Mouse (Mus musculus): ENCODE data around the gene Svip. TPM values are rescaled to one million over a fixed set of nuclear protein-coding genes. Genes with fewer than 3 reads are reported as not detected.

The Svip gene
- polyA plus RNA-seq, 1 experiment from 2014 or later: 21.4 TPM

DNA sequence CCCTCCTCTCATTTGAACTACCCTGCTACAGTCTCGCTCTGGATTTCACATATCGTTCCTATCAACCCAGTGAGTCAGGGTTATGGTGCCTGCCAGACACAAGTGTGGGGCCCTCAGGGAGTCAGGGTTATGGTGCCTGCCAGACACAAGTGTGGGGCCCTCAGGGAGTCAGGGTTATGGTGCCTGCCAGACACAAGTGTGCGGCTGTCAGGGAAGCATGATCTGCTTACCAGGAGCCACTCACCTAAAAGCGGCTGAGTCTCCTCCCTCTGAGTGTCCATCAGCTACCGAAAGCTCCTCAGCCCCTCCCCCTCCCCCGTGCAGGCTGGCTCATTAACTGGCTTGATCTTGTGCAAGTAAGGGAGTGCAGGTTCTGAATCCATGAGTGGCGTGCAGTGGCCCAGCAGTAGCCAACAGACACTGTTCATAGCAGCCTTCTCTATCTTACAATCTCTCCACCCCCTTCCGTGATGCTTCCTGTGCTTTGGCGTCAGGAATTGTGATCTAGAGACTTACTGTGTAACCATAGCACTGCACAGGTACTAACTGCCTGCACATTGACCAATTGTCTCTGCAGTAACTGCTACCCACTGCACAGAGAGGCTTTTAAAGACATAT lies 50.3 kb downstream of the Svip start:
- Histone ChIP-seq H3K9me3 (no peaks in the 10 kb centered on the region), H3K27me3 (no peaks in the 10 kb centered on the region), H3K4me1 (replicated peaks) (peaks cover 17% of the 10 kb centered on the region), H3K27ac (peak overlapping the region; percentile 71), H3K4me2 (no peak overlapping the region), H3K9ac (no peak overlapping the region), H3K4me3 (no peak overlapping the region), H3K36me3 (no peaks in the 10 kb centered on the region)
- ATAC-seq (ENCODE audit: low FRiP score): peak; percentile 59
- WGBS: 52% methylated on average over 9 of the region's 9 CpGs

Other genes starting within 250 kb of the Svip start
- gene Gas2, start 144.0 kb downstream of the Svip start, polyA plus RNA-seq (2015; fragmentation: Nextera tagmentation; extraction: Ambion mirVana): 13.0 and 16.6 TPM in 2 replicates
- 6.4 and 7.5 TPM in 2 replicates for gene Fancf, start 143.8 kb downstream of the Svip start, polyA plus RNA-seq (2015; fragmentation: Nextera tagmentation; extraction: Ambion mirVana)
- gene 1700015G11Rik, start 9.7 kb upstream of the Svip start, polyA plus RNA-seq (2015; fragmentation: Nextera tagmentation; extraction: Ambion mirVana): not detected in 2 replicates